Mouse (Mus musculus) lung, postnatal 0 days (tissue): ENCODE measurements around the gene Polr1c.

Experiments used
- CTCF ChIP-seq: IDR thresholded peaks from 2 replicates; pipeline ENCODE4 v1.5.1; 2016; ENCODE audit warnings: antibody characterized with exemption, mild to moderate bottlenecking
- EP300 ChIP-seq: IDR thresholded peaks from 2 replicates; pipeline ENCODE4 v1.6.1; 2016; ENCODE audit warnings: antibody characterized with exemption, mild to moderate bottlenecking, control low read depth

GRCm38 (mm10) chr17:46254106-46254505, 6.3 kb upstream of the Polr1c start:
- no peak for TF ChIP-seq CTCF
- TF ChIP-seq EP300, result no peak
